Mouse (Mus musculus) activated CD4-positive, CD25-positive, alpha-beta regulatory T cell, adult 4 months (primary cell): Measurements from ENCODE around the gene Sh3pxd2a. TPM values are rescaled to one million over a fixed set of nuclear protein-coding genes. Genes with fewer than 3 reads are reported as not detected.
A peak's percentile ranks its signal among the peaks of the same experiment; 100 is the strongest.
"Not testable (repeated sequence)": the region's sequence is repeated elsewhere in the genome, so short reads cannot be mapped to it uniquely, and the experiment has no call there.

Source experiments
- ATAC-seq: one replicate; pipeline ENCODE4 v1.8.0; 2017
- polyA plus RNA-seq, 2 experiments: library from polyadenylated mRNA; unstranded; fragments of 100-300 nt; shearing (Covaris generic); gene quantifications; one replicate each; pipeline ENCODE4 v1.2.1; 2017

Sh3pxd2a gene
- polyA plus RNA-seq, 2 experiments from 2014 or later: 0.60 to 0.79 TPM

DNA sequence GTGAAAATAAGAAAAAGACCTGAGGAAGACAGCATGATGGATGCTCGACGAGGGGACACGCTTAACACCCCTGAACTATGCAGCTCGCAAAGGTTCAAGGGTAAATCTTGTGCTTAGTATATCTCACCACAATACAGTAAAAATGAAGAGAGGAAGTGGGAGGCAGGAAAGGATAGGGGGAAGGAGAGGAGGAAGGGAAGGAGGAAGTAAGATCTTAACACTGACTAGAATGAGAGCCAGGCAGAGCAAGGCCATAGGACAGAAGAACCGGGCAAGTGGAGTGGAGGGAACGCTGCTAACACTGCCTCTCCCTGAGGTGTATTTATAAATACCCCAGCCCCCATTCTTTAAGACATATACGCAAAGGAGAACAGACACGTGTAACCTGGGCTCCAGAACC is 58.7 kb downstream of the Sh3pxd2a start:
- no peak for ATAC-seq

- no peak for ATAC-seq
Measured at GRCm38 (mm10) chr19:47403391-47404379, 60.5 kb downstream of the Sh3pxd2a start.

GRCm38 (mm10) chr19:47402976-47403375 is 61.2 kb downstream of the Sh3pxd2a start:
- ATAC-seq: no peak

GRCm38 (mm10) chr19:47402544-47402943 is 61.7 kb downstream of the Sh3pxd2a start:
- ATAC-seq: no peak

GRCm38 (mm10) chr19:47399709-47400108 is 64.5 kb downstream of the Sh3pxd2a start:
- no peak for ATAC-seq

GRCm38 (mm10) chr19:47399029-47399428 is 65.2 kb downstream of the Sh3pxd2a start:
- no peak for ATAC-seq

GRCm38 (mm10) chr19:47397882-47398671 is 66.1 kb downstream of the Sh3pxd2a start:
- no peak for ATAC-seq

- no peak for ATAC-seq
Measured at GRCm38 (mm10) chr19:47395338-47395737, 68.9 kb downstream of the Sh3pxd2a start.

DNA sequence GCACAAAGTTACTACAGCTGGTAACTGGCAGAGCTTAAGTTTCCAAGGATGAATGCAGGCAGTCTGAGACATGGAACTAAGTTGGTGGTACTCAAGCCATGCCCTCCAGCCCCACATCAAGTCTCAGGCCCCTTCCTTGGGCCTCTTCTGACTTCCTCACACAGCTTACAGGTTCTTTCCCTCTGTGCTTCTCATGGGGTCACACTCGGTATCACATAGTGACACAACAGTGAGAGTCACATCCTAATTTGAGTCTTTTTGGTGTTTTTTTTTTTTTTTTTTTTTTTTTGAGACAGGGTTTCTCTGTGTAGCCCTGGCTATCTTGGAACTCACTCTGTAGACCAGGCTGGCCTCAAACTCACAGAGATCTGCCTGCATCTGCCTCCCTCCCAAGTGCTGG is 69.4 kb downstream of the Sh3pxd2a start:
- not testable (repeated sequence) for ATAC-seq

DNA sequence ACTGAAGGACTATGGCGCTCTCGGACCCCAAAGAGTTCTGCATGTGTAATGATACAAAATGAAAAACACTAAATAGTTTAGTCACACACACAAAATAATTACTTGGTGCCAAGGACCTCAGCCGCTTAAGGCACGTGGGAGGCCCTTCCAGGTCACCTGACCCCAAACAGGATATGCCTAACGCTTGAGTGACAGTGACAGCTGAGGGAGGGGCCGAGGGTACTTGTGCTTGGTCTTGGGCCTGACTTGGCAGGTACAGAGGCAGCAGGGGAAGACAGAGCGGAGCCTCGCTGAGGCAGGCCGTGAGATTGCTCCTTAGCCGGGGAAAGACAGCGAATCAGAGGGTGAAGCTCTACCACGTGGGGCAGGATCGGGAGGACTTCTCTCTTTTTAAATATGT is 73.3 kb downstream of the Sh3pxd2a start:
- no peak for ATAC-seq

- ATAC-seq: no peak
Measured at GRCm38 (mm10) chr19:47387887-47388286, 76.3 kb downstream of the Sh3pxd2a start.

GRCm38 (mm10) chr19:47387395-47387794 is 76.8 kb downstream of the Sh3pxd2a start:
- no peak for ATAC-seq

GRCm38 (mm10) chr19:47385971-47386370 is 78.2 kb downstream of the Sh3pxd2a start:
- no peak for ATAC-seq

DNA sequence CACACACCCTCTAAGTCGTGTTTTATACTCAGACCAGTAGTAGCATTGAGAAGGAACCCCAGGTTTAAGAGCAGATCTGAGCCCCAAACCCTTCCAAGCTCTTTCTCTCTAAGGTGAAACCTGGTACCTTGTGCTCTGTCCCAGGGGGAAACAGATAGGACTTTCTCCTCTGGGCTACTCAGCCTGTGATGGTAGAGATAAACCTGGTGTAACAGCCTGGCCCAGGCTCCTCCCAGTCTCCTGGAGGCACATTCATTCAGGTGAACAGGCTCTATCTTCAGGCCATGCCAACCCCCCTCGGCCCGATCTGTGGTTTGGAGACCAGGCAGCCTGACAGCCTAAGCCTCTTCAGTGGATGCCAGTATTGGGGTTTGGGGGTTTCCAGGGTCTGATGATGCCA is 79.6 kb downstream of the Sh3pxd2a start:
- no peak for ATAC-seq

GRCm38 (mm10) chr19:47384036-47384435 is 80.2 kb downstream of the Sh3pxd2a start:
- ATAC-seq: no peak

DNA sequence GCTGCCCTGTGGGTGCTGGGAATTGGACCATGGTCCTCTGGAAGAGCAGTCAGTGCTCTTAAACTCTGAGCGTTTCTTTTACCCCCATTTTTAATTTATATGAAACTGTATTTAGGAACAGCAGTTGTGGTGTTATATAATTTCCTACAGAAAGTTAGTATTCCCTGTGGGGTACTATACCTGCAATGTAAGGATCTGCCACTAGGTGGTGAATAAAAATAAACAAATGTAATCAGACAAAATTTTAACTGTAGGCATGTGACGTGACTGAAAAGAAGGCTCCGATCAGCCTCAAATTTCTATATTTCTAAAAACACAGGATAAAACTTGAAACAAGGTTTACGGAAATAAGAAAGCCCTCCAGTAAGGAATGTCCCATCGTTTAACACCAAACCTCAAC is 81.9 kb downstream of the Sh3pxd2a start:
- ATAC-seq: no peak

DNA sequence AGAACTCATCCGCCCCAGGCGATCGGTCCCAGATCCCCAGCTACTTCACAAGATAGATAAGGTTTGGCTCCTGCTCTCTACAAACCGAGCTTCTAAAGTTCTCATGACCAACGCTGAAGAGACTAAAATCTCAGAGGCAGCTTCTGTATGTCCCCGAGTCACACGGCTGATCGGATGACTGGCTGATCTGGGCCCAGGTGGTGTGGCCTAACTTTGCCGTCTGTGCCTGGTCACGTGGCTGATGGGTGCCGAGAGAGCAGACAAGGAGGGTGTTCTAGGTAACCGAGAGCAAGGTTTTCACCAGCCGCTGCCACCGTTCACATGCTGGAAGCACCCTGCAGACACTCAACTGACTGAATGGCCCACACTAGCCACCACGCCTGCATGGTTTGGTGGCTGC is 83.2 kb downstream of the Sh3pxd2a start:
- no peak for ATAC-seq

- ATAC-seq: no peak
Measured at GRCm38 (mm10) chr19:47379141-47379540, 85.1 kb downstream of the Sh3pxd2a start.

DNA sequence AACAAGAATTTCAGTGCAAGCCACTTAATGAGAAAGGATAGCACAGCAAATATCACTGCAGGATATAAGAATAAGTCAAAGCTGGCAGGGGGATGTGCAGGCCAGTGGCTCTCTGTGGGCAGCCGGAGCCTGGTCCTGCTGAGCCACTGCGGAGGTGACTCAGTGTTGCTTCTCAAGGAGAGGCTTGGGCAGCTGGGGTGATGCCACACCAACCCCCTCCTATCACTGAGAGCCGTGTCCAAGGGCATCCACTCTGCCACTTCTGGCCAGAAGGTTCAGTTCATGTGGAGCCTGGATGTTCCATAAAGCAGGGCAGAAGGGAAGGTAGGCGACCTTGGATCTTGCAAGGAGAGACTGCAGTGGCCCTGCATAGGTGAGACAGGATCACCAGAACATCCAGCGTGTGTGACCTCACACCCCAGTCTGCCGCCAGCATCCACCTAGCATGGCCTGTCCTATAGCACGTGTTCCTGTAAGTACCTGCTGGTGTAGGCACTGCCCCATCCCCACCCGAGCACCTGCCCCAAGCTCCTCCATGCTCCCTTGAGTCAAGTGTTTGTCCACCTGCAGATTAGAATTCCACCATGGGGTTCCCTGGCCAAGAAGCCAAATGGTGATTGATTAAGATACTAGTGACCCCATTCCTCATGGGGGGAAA is 89.2 kb downstream of the Sh3pxd2a start:
- no peak for ATAC-seq

DNA sequence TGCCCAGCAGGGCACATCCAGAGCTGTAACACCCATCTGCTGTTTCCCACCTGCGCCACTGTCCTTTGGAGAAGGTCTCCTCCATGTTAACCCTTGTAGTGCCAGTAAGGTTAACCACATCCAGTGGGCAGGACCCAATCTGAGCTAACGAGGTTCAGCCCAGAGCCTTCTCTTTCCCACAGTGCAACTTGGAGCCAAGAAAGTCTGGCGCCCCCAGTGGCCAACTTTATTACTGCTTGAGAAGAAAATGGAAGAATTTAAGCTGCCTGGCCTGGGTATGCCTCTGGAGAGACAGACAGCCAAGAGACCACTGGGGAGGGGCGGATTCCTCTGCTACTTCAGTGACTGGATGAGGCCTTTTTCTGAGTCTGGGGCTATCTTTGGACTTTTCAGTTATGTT is 89.8 kb downstream of the Sh3pxd2a start:
- peak; percentile 46 for ATAC-seq

GRCm38 (mm10) chr19:47372044-47372443 is 92.2 kb downstream of the Sh3pxd2a start:
- ATAC-seq: no peak

DNA sequence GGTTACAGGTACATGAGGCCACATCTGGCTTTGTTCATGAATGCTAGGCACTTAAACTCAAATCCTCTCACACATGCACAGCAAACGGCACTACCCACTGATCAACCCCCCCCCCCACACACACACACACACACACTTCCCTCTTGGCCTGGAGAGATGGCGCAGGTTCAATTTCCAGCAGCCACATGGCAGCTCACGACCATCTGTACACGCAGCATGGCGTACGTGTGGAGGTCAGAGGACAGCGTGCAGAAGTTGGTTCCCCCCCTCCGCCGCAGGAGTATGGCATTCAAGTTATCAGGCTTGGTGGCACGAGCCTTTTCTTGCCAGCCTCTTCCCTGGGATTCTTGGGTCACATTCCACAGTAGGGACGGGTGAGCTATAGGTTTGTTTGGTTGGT is 92.7 kb downstream of the Sh3pxd2a start:
- no peak for ATAC-seq

DNA sequence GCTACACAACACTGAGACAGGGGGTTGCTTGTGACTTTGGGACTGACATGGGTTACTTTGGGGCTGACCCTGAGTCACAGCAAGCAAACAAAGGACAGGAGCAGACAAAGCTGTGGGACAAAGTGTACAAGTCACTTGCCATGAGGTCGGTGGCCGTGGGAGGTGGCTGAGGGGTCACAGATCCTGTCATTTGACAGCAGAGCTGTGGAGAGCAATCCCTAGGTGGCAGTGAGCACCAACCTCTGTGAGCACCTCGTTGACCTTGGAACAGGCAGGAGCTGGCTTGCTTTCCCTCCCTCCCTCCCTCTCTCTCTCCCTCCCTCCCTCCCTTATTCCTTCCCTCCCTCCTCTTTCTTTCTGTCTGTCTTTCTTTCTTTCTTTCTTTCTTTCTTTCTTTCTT is 95.2 kb downstream of the Sh3pxd2a start:
- no peak for ATAC-seq
